Mouse (Mus musculus) 3134 (cell line): ENCODE data around the gene D17Wsu92e.
"Not testable (repeated sequence)": the region's sequence is repeated elsewhere in the genome, so short reads cannot be mapped to it uniquely, and the experiment has no call there.

ENCODE experiments used
- DNase-seq: peaks from one replicate; pipeline ENCODE4 v3.0.0-alpha.2; 2011; ENCODE audit warnings: low spot score; ENCODE audit not compliant: insufficient read length; ENCODE audit errors: extremely low read depth

D17Wsu92e gene

GRCm38 (mm10) chr17:27820568-27821406, at the start of gene D17Wsu92e:
D17Wsu92e (minus strand) TSS chr17:27820648.
- DNase-seq: peak; percentile 97

GRCm38 (mm10) chr17:27866737-27867136, 46.3 kb upstream of the D17Wsu92e start:
- DNase-seq: no peak

- DNase-seq: no peak
Observed at GRCm38 (mm10) chr17:27865461-27865860, 45.0 kb upstream of the D17Wsu92e start.

GRCm38 (mm10) chr17:27859131-27859530, 38.7 kb upstream of the D17Wsu92e start:
- no peak for DNase-seq

- no peak for DNase-seq
Observed at GRCm38 (mm10) chr17:27857649-27858475, 37.4 kb upstream of the D17Wsu92e start.

GRCm38 (mm10) chr17:27856798-27857648, 36.6 kb upstream of the D17Wsu92e start:
- peak; percentile 83 for DNase-seq

GRCm38 (mm10) chr17:27856265-27856797, 35.9 kb upstream of the D17Wsu92e start, which contains the start of gene Uhrf1bp1:
Uhrf1bp1 (plus strand) TSS chr17:27856441.
- peak; percentile 87 for DNase-seq

GRCm38 (mm10) chr17:27851076-27851475, 30.6 kb upstream of the D17Wsu92e start:
- no peak for DNase-seq

- no peak for DNase-seq
Observed at GRCm38 (mm10) chr17:27848351-27848750, 27.9 kb upstream of the D17Wsu92e start.

- DNase-seq: peak; percentile 93
Observed at GRCm38 (mm10) chr17:27839469-27840252, 19.2 kb upstream of the D17Wsu92e start.

GRCm38 (mm10) chr17:27837850-27838249, 17.4 kb upstream of the D17Wsu92e start, which contains the start of gene Snrpc:
Snrpc (plus strand) TSS chr17:27838150.
- not testable (repeated sequence) for DNase-seq

- DNase-seq: peak; percentile 18
Observed at GRCm38 (mm10) chr17:27830411-27830810, 10.0 kb upstream of the D17Wsu92e start.

- DNase-seq: no peak
Observed at GRCm38 (mm10) chr17:27827511-27827910, 7.1 kb upstream of the D17Wsu92e start.

GRCm38 (mm10) chr17:27826908-27827383, 6.5 kb upstream of the D17Wsu92e start:
- DNase-seq: peak; percentile 31

- DNase-seq: peak; percentile 85
Observed at GRCm38 (mm10) chr17:27825984-27826905, 5.8 kb upstream of the D17Wsu92e start.

GRCm38 (mm10) chr17:27825539-27825938, 5.1 kb upstream of the D17Wsu92e start:
- peak; percentile 16 for DNase-seq

- no peak for DNase-seq
Observed at GRCm38 (mm10) chr17:27824941-27825340, 4.5 kb upstream of the D17Wsu92e start.
